Mouse (Mus musculus) heart, adult 2 months (tissue): Measurements from ENCODE around the gene Amn.

Experiments used
- CTCF ChIP-seq: fragments of 200-600 bp; IDR thresholded peaks from 2 replicates; pipeline ENCODE4 v1.8.1; 2022; ENCODE audit warnings: antibody characterized with exemption, mild to moderate bottlenecking, moderate library complexity
- EP300 ChIP-seq: fragments of 200-500 bp; IDR thresholded peaks from 2 replicates; pipeline ENCODE4 v1.6.1; 2011; ENCODE audit warnings: low read depth, low read length, control low read depth; ENCODE audit not compliant: insufficient read depth
- POLR2A ChIP-seq: fragments of 200-500 bp; IDR thresholded peaks from 2 replicates; pipeline ENCODE4 v1.6.1; 2011; ENCODE audit warnings: mild to moderate bottlenecking, low read depth, low read length, control low read depth; ENCODE audit not compliant: insufficient read depth

GRCm38 (mm10) chr12:111237611-111238188 is 33.2 kb upstream of the Amn start:
- TF ChIP-seq POLR2A = no peak
- no peak for TF ChIP-seq CTCF
- TF ChIP-seq EP300 = no peak
